Mouse (Mus musculus): ENCODE results near the gene Ints5. TPM values are rescaled to one million over a fixed set of nuclear protein-coding genes. Genes with fewer than 3 reads are reported as not detected.
A peak's percentile ranks its signal among the peaks of the same experiment; 100 is the strongest.
"Not testable (repeated sequence)": the region's sequence is repeated elsewhere in the genome, so short reads cannot be mapped to it uniquely, and the experiment has no call there.

Gene Ints5
- polyA plus RNA-seq, 1 experiment from 2014 or later = 31.1 TPM

DNA sequence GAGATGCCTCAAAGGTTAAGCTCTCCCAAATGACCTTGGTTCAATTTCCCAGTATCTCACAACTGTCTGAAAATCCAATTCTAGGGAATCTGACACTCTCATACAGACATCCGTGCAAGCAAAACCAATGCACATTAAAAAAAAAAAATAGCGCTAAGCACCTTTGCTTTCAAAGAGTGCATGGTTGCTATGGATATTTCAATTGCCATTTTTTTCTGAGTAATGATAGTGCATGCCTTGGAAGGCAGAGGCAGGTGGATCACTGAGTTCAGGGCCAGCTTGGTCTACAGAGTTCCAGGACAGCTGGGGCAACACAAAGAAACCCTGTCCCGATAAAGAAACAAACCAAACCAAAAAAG lies 11.8 kb upstream of the Ints5 start:
- ATAC-seq (ENCODE audit: low FRiP score, low TSS enrichment) = no peak
- WGBS = 12% methylated on average over 3 of the region's 3 CpGs
- DNase-seq = no peak
- Histone ChIP-seq H3K27ac (replicated peaks; ENCODE audit: low read depth, low read length) (peak overlapping the region; percentile 87; the same call in 1 of the 2 replicates), H3K36me3 (ENCODE audit: control insufficient read depth, insufficient read depth, low read length) (peaks cover 24% of the 10 kb centered on the region), H3K4me1 (ENCODE audit: control insufficient read depth, insufficient read depth, low read length) (peaks cover 10% of the 10 kb centered on the region; the same call in 1 of the 2 replicates), H3K4me2 (ENCODE audit: low read length) (peak overlapping the region; percentile 91), H3K9ac (replicated peaks; ENCODE audit: low read length) (peak overlapping the region; percentile 88; the same call in 1 of the 2 replicates), H3K4me3 (replicated peaks; ENCODE audit: low read depth, low read length) (peak overlapping the region; percentile 72), H3K9me3 (ENCODE audit: control insufficient read depth, low read length) (no peaks in the 10 kb centered on the region), H3K27me3 (ENCODE audit: control insufficient read depth, insufficient read depth, low read length) (no peaks in the 10 kb centered on the region)

- Histone ChIP-seq H3K4me2 (ENCODE audit: low read length) (no peak within 1 kb of the TSS), H3K36me3 (ENCODE audit: control insufficient read depth, insufficient read depth, low read length) (peaks cover 4% of the 10 kb centered on the region; the same call in 1 of the 2 replicates), H3K27ac (replicated peaks; ENCODE audit: low read depth, low read length) (no peak within 1 kb of the TSS), H3K27me3 (ENCODE audit: control insufficient read depth, insufficient read depth, low read length) (no peaks in the 10 kb centered on the region), H3K4me1 (ENCODE audit: control insufficient read depth, insufficient read depth, low read length) (peaks cover 18% of the 10 kb centered on the region), H3K9ac (replicated peaks; ENCODE audit: low read length) (no peak within 1 kb of the TSS), H3K4me3 (replicated peaks; ENCODE audit: low read depth, low read length) (no peak within 1 kb of the TSS), H3K9me3 (ENCODE audit: control insufficient read depth, low read length) (no peaks in the 10 kb centered on the region)
- DNase-seq = no peak
- no peak for ATAC-seq (ENCODE audit: low FRiP score, low TSS enrichment)
- WGBS = 65% methylated on average over 3 of the region's 3 CpGs
Observed at GRCm38 (mm10) chr19:8883616-8884015, 9.2 kb upstream of the Ints5 start, which contains the start of the genes Lbhd1 and Gm49403. Lbhd1 (plus strand) TSS chr19:8883732. Gm49403 (plus strand) TSS chr19:8883930.

- H3K9me3 ChIP-seq (ENCODE audit: control insufficient read depth, low read length) = no peaks in the 10 kb centered on the region
- H3K4me2 ChIP-seq (ENCODE audit: low read length) = no peak overlapping the region
- DNase-seq (no peak), ATAC-seq (ENCODE audit: low FRiP score, low TSS enrichment) (no peak)
- H3K4me3 ChIP-seq (replicated peaks; ENCODE audit: low read depth, low read length) = no peak overlapping the region
- H3K4me1 ChIP-seq (ENCODE audit: control insufficient read depth, insufficient read depth, low read length) = peaks cover 15% of the 10 kb centered on the region
- peaks cover 3% of the 10 kb centered on the region for H3K36me3 ChIP-seq (ENCODE audit: control insufficient read depth, insufficient read depth, low read length)
- WGBS = 54% methylated on average over 1 of the region's 1 CpGs
- no peaks in the 10 kb centered on the region for H3K27me3 ChIP-seq (ENCODE audit: control insufficient read depth, insufficient read depth, low read length)
- H3K9ac ChIP-seq (replicated peaks; ENCODE audit: low read length) = no peak overlapping the region
- H3K27ac ChIP-seq (replicated peaks; ENCODE audit: low read depth, low read length) = no peak overlapping the region
Observed at GRCm38 (mm10) chr19:8886916-8887584, 5.8 kb upstream of the Ints5 start.

DNA sequence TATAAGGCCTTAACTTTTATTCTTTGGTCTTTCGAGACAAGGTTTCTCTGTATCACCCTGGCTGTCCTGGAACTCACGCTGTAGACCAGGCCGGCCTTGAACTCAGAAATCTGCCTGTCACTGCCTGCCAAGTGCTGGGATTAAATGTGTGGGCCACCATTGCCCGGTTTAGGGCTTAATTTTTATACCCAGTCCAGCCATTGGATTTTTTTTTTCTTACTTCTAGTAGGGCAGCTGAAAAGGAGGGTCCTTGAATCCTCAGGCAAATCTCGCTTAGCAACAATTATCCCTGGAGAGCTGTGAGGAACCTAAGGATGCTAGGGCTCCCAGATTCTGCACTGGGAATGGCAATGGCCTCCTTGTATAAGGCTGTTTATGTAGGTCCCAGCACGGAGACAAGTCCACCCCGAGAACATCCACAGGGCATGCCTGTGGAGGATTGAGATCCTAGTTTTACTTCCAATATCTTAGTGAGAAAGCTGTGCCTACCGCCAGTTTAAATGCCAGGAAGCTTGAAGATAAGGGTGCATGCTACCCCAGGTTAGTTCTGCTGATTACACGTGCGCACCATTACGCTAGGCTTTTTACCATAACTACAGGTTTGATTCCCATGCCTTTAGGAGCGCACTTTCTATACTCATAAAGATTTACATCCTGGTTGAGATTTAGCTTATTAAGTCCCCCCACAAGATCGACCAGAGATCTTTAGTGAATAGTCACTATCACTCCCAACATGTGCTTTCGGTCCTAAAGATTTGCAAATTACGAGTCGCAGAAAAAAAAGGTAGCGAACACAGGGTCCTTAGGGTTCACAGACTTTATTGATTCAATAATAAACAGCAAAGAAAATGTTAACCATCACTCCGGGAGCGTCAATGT lies 5.0 kb upstream of the Ints5 start:
- H3K27ac ChIP-seq (replicated peaks; ENCODE audit: low read depth, low read length) = peak overlapping the region; percentile 71
- H3K4me3 ChIP-seq (replicated peaks; ENCODE audit: low read depth, low read length) = peak overlapping the region; percentile 61
- peaks cover 15% of the 10 kb centered on the region for H3K4me1 ChIP-seq (ENCODE audit: control insufficient read depth, insufficient read depth, low read length)
- peak overlapping the region; percentile 75 for H3K9ac ChIP-seq (replicated peaks; ENCODE audit: low read length)
- peak overlapping the region; percentile 84 for H3K4me2 ChIP-seq (ENCODE audit: low read length)
- H3K36me3 ChIP-seq (ENCODE audit: control insufficient read depth, insufficient read depth, low read length) = peaks cover 3% of the 10 kb centered on the region
- no peaks in the 10 kb centered on the region for H3K9me3 ChIP-seq (ENCODE audit: control insufficient read depth, low read length)
- no peaks in the 10 kb centered on the region for H3K27me3 ChIP-seq (ENCODE audit: control insufficient read depth, insufficient read depth, low read length)
- DNase-seq (no peak), ATAC-seq (ENCODE audit: low FRiP score, low TSS enrichment) (no peak)
- 15% methylated on average over 19 of the region's 19 CpGs for WGBS

GRCm38 (mm10) chr19:8888511-8889385 lies 4.1 kb upstream of the Ints5 start, which contains the start of the genes 1810009A15Rik and Gm49416:
1810009A15Rik (plus strand) TSS chr19:8888853.
Gm49416 (plus strand) TSS chr19:8888926.
- no peaks in the 10 kb centered on the region for H3K27me3 ChIP-seq (ENCODE audit: control insufficient read depth, insufficient read depth, low read length)
- WGBS = 1% methylated on average over 58 of the region's 58 CpGs
- peak within 1 kb of the TSS; percentile 61 for H3K4me3 ChIP-seq (replicated peaks; ENCODE audit: low read depth, low read length)
- DNase-seq (peak; percentile 98), ATAC-seq (ENCODE audit: low FRiP score, low TSS enrichment) (peak; percentile 96)
- peak within 1 kb of the TSS; percentile 72 for H3K27ac ChIP-seq (replicated peaks; ENCODE audit: low read depth, low read length)
- peak within 1 kb of the TSS; percentile 75 for H3K9ac ChIP-seq (replicated peaks; ENCODE audit: low read length)
- peaks cover 3% of the 10 kb centered on the region for H3K36me3 ChIP-seq (ENCODE audit: control insufficient read depth, insufficient read depth, low read length)
- H3K9me3 ChIP-seq (ENCODE audit: control insufficient read depth, low read length) = no peaks in the 10 kb centered on the region
- H3K4me2 ChIP-seq (ENCODE audit: low read length) = peak within 1 kb of the TSS; percentile 84
- peaks cover 22% of the 10 kb centered on the region for H3K4me1 ChIP-seq (ENCODE audit: control insufficient read depth, insufficient read depth, low read length)

GRCm38 (mm10) chr19:8895397-8895960 lies 2.7 kb downstream of the Ints5 start:
- no peak overlapping the region for H3K27ac ChIP-seq (replicated peaks; ENCODE audit: low read depth, low read length)
- no peak overlapping the region for H3K9ac ChIP-seq (replicated peaks; ENCODE audit: low read length)
- no peaks in the 10 kb centered on the region for H3K27me3 ChIP-seq (ENCODE audit: control insufficient read depth, insufficient read depth, low read length)
- WGBS = 96% methylated on average over 9 of the region's 9 CpGs
- H3K36me3 ChIP-seq (ENCODE audit: control insufficient read depth, insufficient read depth, low read length) = peaks cover 20% of the 10 kb centered on the region
- peaks cover 23% of the 10 kb centered on the region for H3K4me1 ChIP-seq (ENCODE audit: control insufficient read depth, insufficient read depth, low read length)
- no peak for ATAC-seq (ENCODE audit: low FRiP score, low TSS enrichment)
- no peaks in the 10 kb centered on the region for H3K9me3 ChIP-seq (ENCODE audit: control insufficient read depth, low read length)
- H3K4me3 ChIP-seq (replicated peaks; ENCODE audit: low read depth, low read length) = no peak overlapping the region
- DNase-seq = no peak
- no peak overlapping the region for H3K4me2 ChIP-seq (ENCODE audit: low read length)

DNA sequence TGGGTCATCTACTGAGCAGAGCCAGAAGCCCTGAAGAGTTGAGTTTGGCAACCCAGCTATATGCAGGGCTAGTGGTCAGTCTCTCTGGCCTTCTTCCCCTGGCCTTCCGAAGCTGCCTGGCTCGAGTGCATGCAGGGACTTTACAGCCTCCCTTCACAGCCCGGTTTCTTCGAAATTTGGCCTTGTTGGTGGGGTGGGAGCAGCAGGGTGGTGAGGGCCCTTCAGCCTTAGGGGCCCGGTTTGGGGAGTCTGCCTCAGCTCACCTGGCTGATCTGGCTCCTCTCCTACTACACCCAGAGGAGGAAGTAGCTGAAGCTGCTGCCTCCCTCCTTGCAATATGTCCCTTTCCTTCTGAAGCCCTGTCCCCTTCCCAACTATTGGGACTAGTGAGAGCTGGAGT lies 3.4 kb downstream of the Ints5 start:
- H3K4me2 ChIP-seq (ENCODE audit: low read length); H3K4me3 ChIP-seq (replicated peaks; ENCODE audit: low read depth, low read length); ATAC-seq (ENCODE audit: low FRiP score, low TSS enrichment); DNase-seq; H3K9ac ChIP-seq (replicated peaks; ENCODE audit: low read length); H3K27ac ChIP-seq (replicated peaks; ENCODE audit: low read depth, low read length); H3K27me3 ChIP-seq (ENCODE audit: control insufficient read depth, insufficient read depth, low read length); H3K9me3 ChIP-seq (ENCODE audit: control insufficient read depth, low read length): not testable (repeated sequence)
- Histone ChIP-seq H3K36me3 (ENCODE audit: control insufficient read depth, insufficient read depth, low read length) (peaks cover 18% of the 10 kb centered on the region), H3K4me1 (ENCODE audit: control insufficient read depth, insufficient read depth, low read length) (peaks cover 23% of the 10 kb centered on the region)
- WGBS = 92% methylated on average over 5 of the region's 5 CpGs

Measured in midbrain, embryonic 14.5 days (tissue).